Mouse (Mus musculus): ENCODE measurements around the gene Fn3krp. TPM values are rescaled to one million over a fixed set of nuclear protein-coding genes. Genes with fewer than 3 reads are reported as not detected.

Gene Fn3krp
- polyA plus RNA-seq, 2 experiments from 2014 or later = 6.3 to 9.8 TPM

DNA sequence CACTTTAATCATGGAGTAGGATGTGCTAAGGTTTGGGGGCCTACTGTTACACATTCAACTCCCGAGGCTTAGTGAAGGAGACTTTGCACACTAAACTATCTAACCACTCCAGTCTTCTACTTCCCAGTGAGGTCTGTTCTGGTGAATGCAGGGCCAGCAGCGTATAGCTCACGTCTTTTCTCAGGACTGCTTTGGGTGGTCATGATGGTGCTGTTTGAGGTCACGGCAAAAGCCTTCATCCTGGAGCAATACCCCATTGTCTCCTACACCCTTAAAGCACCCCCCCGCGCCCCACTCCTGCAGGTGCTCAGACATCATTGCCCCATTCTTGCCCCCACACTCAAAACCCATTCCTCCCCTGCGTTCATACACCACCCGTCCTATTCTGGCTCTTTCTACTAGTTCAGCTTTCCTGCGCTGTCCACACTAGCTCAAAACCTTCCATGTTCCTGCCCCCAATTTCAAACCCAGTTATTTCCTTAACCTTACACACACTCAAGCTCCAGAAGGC, 30.1 kb downstream of the Fn3krp start:
- ATAC-seq = no peak

DNA sequence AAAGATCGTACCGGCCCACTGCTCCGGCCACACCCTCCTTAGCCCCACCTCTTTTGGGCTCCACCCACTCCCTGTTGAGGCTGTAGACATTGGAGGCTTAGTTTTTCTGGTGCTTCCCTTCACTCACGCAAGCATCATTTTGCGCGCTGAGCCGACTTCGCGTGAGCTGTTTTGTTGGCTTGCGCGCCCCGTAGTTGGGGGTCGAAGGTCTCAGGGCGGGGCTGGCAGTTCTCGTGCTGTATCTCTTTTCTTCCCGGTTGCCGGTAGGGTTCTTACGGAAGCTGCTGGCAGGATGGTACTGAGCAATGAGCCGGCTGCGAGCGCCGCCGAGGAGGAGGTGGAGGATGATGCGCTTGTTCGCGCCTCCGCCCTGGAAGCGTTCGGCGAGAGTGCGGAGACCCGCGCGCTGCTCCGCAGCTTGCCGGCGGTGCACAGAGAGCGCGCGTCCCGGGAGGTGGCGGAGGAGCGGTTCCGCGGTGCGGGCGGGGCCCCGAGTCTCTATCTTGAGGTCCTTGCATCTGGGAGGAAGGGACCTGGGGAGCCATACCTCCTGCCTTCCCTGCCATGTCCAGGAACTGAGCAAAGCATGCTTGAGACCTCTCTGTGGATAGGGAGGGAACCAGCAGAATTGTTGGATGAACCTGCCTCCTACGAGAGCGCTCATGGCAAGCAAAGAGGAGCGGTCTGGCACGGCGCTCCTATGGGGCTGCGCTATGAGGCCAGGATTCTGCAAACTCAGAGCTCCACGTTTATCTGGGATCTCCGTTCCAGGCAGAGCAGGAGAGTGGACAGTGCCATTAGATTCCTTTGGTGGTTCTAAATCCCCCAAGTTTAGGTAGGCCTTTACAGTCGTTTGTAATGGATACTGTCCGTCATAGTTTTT, 30.8 kb downstream of the Fn3krp start, which contains the start of gene Tbcd:
TSS of gene Tbcd (plus strand) at position 197 of the 883 bp plus-strand sequence.
- peak; percentile 93 for ATAC-seq

DNA sequence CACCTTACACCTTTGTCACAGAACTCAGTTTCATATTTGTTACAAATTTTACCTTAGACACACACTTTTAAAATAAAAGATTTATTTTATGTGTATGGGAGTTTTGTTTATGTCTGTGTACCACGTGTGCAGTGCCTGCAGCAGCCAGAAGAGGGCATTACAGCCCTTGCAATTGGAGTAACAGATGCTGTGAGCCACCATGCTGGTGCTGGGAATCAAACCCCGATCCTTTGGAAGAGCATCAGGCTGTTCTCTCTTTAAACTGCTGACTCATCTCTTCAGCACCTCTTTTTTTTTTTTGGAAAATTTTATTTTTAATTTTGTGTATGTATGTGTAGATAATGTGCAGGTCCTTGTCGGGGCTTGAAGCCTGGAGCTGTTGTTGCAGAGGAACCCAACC, 36.7 kb downstream of the Fn3krp start:
- ATAC-seq = no peak

DNA sequence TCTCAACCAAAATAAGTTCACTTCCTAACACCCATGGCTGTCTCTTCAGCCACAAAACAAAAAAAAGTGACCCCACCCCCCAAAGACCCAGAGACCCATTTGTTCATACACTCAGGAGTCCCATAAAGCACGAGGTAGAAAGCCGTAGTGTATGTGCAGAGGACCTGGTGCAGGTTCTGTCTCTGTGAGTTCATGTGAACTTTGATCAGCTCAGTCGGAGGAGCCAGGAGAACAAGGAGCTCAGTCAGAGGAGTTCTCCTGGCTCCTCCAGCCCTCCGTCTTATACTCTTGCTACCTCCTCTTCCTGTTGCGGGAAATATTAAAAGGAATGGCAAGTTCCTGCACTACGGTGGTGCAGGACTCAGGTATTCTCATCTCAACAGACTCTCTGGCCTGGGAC, 46.2 kb downstream of the Fn3krp start:
- ATAC-seq = no peak

DNA sequence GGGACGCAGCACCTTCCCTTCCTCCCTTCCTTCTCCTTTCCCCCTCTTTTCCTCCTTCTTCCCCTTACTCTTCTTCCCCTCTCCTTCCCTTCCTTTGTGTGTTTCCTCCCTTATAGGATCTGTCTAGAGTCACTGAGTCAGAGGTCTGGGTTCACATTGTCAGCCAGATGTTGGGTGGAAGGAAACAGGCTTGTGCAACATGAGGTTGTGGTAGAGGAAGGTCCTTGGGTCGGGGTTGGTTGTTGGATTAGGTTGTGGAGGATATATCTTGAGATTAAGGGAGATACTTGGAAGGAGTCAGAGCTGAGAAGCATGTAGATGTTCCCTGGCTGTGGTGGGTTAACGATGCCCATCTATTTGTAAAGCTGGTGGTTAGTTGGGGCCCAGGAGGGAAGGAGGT, 53.6 kb downstream of the Fn3krp start:
- ATAC-seq = no peak

- peak; percentile 81 for ATAC-seq
Observed at GRCm38 (mm10) chr11:121475699-121476415, 54.7 kb downstream of the Fn3krp start.

DNA sequence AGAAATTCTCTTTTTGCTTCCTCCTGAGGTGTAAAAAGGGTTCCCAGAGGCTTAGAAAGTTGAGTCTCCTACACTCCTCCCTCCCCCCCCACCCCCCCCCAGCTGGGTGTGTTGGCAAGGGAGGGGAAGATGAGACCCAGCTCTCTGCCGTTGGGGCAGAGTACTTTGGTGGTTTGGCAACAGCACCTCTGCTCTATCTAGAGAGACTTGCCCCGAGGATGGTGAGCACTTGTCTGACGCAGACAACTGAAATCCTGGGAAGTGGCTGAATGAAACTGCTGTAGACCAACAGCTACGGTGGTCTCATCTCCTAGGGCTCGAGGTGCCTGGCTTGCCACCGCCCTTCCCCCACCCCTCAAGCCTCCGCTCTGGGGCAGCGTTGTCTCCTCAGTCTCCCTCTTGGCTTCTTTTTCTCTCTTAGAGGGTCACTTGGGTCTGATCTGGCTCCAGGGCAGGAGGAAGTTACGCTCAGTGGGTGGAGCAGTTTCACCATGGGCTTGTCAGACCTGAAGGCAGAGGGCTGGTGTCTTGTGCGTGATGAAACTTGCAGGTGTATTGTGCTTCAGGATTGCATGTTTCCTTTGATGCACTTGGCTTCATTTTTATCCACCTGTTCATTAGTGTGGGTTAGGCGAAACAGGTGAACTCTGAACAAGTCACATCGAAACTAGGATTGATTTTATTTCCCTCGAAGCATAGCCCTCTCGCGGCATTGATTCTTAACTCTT, 58.4 kb downstream of the Fn3krp start:
- ATAC-seq = no peak

Other genes starting within 250 kb of the Fn3krp start
- 1 to 10 TPM; 1.5 to 2.1 TPM for gene Hexdc, start 217.0 kb upstream of the Fn3krp start, polyA plus RNA-seq (2017; shearing (Covaris generic))
- gene Ogfod3, start 216.7 kb upstream of the Fn3krp start, polyA plus RNA-seq (2017; shearing (Covaris generic)) = 1 to 10 TPM; 4.4 to 4.7 TPM
- gene Cybc1, start 192.1 kb upstream of the Fn3krp start, polyA plus RNA-seq (2017; shearing (Covaris generic)) = 10 to 100 TPM; 66.8 to 78.7 TPM
- gene Narf, start 184.1 kb upstream of the Fn3krp start, polyA plus RNA-seq (2017; shearing (Covaris generic)) = 10 to 100 TPM; 20.6 to 33.3 TPM
- gene Foxk2, start 161.4 kb upstream of the Fn3krp start, polyA plus RNA-seq (2017; shearing (Covaris generic)) = 1 to 10 TPM; 5.3 to 6.3 TPM
- 10 to 100 TPM; 22.2 to 25.7 TPM for gene Wdr45b, start 67.0 kb upstream of the Fn3krp start, polyA plus RNA-seq (2017; shearing (Covaris generic))
- gene Rab40b, start 33.1 kb upstream of the Fn3krp start, polyA plus RNA-seq (2017; shearing (Covaris generic)) = not detected
- under 1 TPM in 1 of 2 experiments, not detected in 1; 0.23 TPM for gene Fn3k, start 13.5 kb downstream of the Fn3krp start, polyA plus RNA-seq (2017; shearing (Covaris generic))
- gene Tbcd, start 30.5 kb downstream of the Fn3krp start, polyA plus RNA-seq (2017; shearing (Covaris generic)) = 10 to 100 TPM; 24.3 to 26.2 TPM
- under 1 TPM; 0.70 to 0.97 TPM for gene Zfp750, start 97.9 kb downstream of the Fn3krp start, polyA plus RNA-seq (2017; shearing (Covaris generic))